Mouse (Mus musculus) MEL (cell line): ENCODE results near the gene Degs2. TPM values are rescaled to one million over a fixed set of nuclear protein-coding genes. Genes with fewer than 3 reads are reported as not detected.

Source experiments
- DNase-seq: peaks from one replicate; pipeline ENCODE4 v3.0.0; 2011; ENCODE audit warnings: low read depth, low spot score
- H3K27ac ChIP-seq: 2 replicates; pipeline ENCODE4 v1.5.1; 2012; ENCODE audit warnings: low read depth, mild to moderate bottlenecking, control low read depth, low read length, moderate library complexity; ENCODE audit not compliant: control insufficient read depth
- H3K27me3 ChIP-seq, 2 experiments: fragments of 150-350 bp in 1 of 2; sonication (generic) in 1 of 2; 2 replicates each; pipeline ENCODE4 v1.6.1; 2012; ENCODE audit warnings: low read length in 2 of 2, mild to moderate bottlenecking in 2 of 2, improper control_type of control experiment in 1 of 2, moderate library complexity in 1 of 2; ENCODE audit not compliant: insufficient read depth in 2 of 2, control insufficient read depth in 1 of 2
- H3K36me3 ChIP-seq, 2 experiments: 2 replicates each; pipeline ENCODE4 v1.6.1; 2012 to 2014; ENCODE audit warnings: low read length in 2 of 2, improper control_type of control experiment in 1 of 2, inconsistent platforms in 1 of 2, mild to moderate bottlenecking in 1 of 2; ENCODE audit not compliant: insufficient read depth in 2 of 2, control insufficient read depth in 1 of 2
- H3K4me1 ChIP-seq, 2 experiments: fragments of 150-350 bp in 1 of 2; sonication (generic) in 1 of 2; 2 replicates each; pipeline ENCODE4 v1.6.1; 2012; ENCODE audit warnings: low read length in 2 of 2, improper control_type of control experiment in 1 of 2, mild to moderate bottlenecking in 1 of 2; ENCODE audit not compliant: insufficient read depth in 2 of 2, control insufficient read depth in 1 of 2
- H3K4me3 ChIP-seq, 2 experiments: fragments of 150-350 bp in 1 of 2; sonication (generic) in 1 of 2; 2 replicates each; pipeline ENCODE4 v1.5.1; 2012; ENCODE audit warnings: low read depth in 2 of 2, low read length in 2 of 2, mild to moderate bottlenecking in 2 of 2, moderate library complexity in 2 of 2, control low read depth in 1 of 2, improper control_type of control experiment in 1 of 2; ENCODE audit not compliant: control insufficient read depth in 1 of 2, insufficient read depth in 1 of 2
- H3K79me2 ChIP-seq: 2 replicates; pipeline ENCODE4 v1.6.1; 2012; ENCODE audit warnings: mild to moderate bottlenecking, low read length, moderate library complexity; ENCODE audit not compliant: control insufficient read depth, poor library complexity, insufficient read depth
- H3K9ac ChIP-seq: 2 replicates; pipeline ENCODE4 v1.6.1; 2012; ENCODE audit warnings: low read depth, mild to moderate bottlenecking, control low read depth, low read length, moderate library complexity; ENCODE audit not compliant: control insufficient read depth, poor library complexity, severe bottlenecking
- H3K9me3 ChIP-seq: fragments of 150-350 bp; sonication (generic); replicated peaks from 2 replicates; pipeline ENCODE4 v1.6.1; 2012; ENCODE audit warnings: mild to moderate bottlenecking, low read length, improper control_type of control experiment, moderate library complexity; ENCODE audit not compliant: insufficient read depth
- BHLHE40 ChIP-seq: IDR thresholded peaks from 2 replicates; pipeline ENCODE4 v1.6.1; 2012; ENCODE audit warnings: low read depth, mild to moderate bottlenecking, inconsistent platforms, low read length, improper control_type of control experiment, borderline replicate concordance
- CHD1 ChIP-seq: IDR thresholded peaks from 2 replicates; pipeline ENCODE4 v1.6.1; 2012; ENCODE audit warnings: low read depth, mild to moderate bottlenecking, inconsistent platforms, low read length, improper control_type of control experiment
- CTCF ChIP-seq, 3 experiments: IDR thresholded peaks in 2 of 3; conservative IDR thresholded peaks in 1 of 3; 2 replicates each; pipeline ENCODE4 v1.5.1; 2011 to 2012; ENCODE audit warnings: low read length in 3 of 3, low read depth in 2 of 3, mild to moderate bottlenecking in 2 of 3, improper control_type of control experiment in 1 of 3, inconsistent platforms in 1 of 3, mixed read lengths in 1 of 3, moderate library complexity in 1 of 3; ENCODE audit not compliant: control insufficient read depth in 1 of 3, insufficient read depth in 1 of 3, poor library complexity in 1 of 3, severe bottlenecking in 1 of 3
- E2F4 ChIP-seq: IDR thresholded peaks from 2 replicates; pipeline ENCODE4 v1.6.1; 2011; ENCODE audit warnings: low read depth, low read length, improper control_type of control experiment, borderline replicate concordance
- ELF1 ChIP-seq: IDR thresholded peaks from 2 replicates; pipeline ENCODE4 v1.6.1; 2014; ENCODE audit warnings: low read depth, mild to moderate bottlenecking, inconsistent platforms, low read length, improper control_type of control experiment, moderate library complexity
- JUND ChIP-seq: IDR thresholded peaks from 2 replicates; pipeline ENCODE4 v1.6.1; 2011; ENCODE audit warnings: low read depth, mild to moderate bottlenecking, improper control_type of control experiment, low read length
- MAFK ChIP-seq: IDR thresholded peaks from 2 replicates; pipeline ENCODE4 v1.6.1; 2011; ENCODE audit warnings: low read depth, mild to moderate bottlenecking, low read length, improper control_type of control experiment, borderline replicate concordance
- MAX ChIP-seq: IDR thresholded peaks from 2 replicates; pipeline ENCODE4 v1.6.1; 2011; ENCODE audit warnings: low read length, improper control_type of control experiment
- MAZ ChIP-seq: IDR thresholded peaks from 2 replicates; pipeline ENCODE4 v1.6.1; 2012; ENCODE audit warnings: low read depth, mild to moderate bottlenecking, inconsistent platforms, low read length, improper control_type of control experiment
- MXI1 ChIP-seq: IDR thresholded peaks from 2 replicates; pipeline ENCODE4 v1.6.1; 2011; ENCODE audit warnings: mild to moderate bottlenecking, low read depth, low read length, improper control_type of control experiment
- MYB ChIP-seq: IDR thresholded peaks from 2 replicates; pipeline ENCODE4 v1.6.1; 2011; ENCODE audit warnings: mild to moderate bottlenecking, low read depth, low read length, improper control_type of control experiment
- NRF1 ChIP-seq: IDR thresholded peaks from 2 replicates; pipeline ENCODE4 v1.6.1; 2014; ENCODE audit warnings: low read depth, mild to moderate bottlenecking, inconsistent platforms, low read length, improper control_type of control experiment, moderate library complexity; ENCODE audit not compliant: poor library complexity, insufficient read depth, severe bottlenecking
- POLR2AphosphoS2 ChIP-seq: IDR thresholded peaks from 2 replicates; pipeline ENCODE4 v1.6.1; 2011; ENCODE audit warnings: low read length, improper control_type of control experiment
- POLR2AphosphoS5 ChIP-seq: IDR thresholded peaks from 2 replicates; pipeline ENCODE4 v1.6.1; 2012; ENCODE audit warnings: low read depth, borderline replicate concordance, mild to moderate bottlenecking, inconsistent platforms, low read length, moderate library complexity, mixed read lengths
- SIN3A ChIP-seq: IDR thresholded peaks from 2 replicates; pipeline ENCODE4 v1.6.1; 2012; ENCODE audit warnings: low read length, improper control_type of control experiment, inconsistent platforms
- TBP ChIP-seq: IDR thresholded peaks from 2 replicates; pipeline ENCODE4 v1.8.0; 2011; ENCODE audit warnings: low read depth, low read length, improper control_type of control experiment
- TCF12 ChIP-seq: IDR thresholded peaks from 2 replicates; pipeline ENCODE4 v1.6.1; 2014; ENCODE audit warnings: low read depth, mild to moderate bottlenecking, inconsistent platforms, low read length, improper control_type of control experiment, moderate library complexity
- UBTF ChIP-seq: IDR thresholded peaks from 2 replicates; pipeline ENCODE4 v1.6.1; 2012; ENCODE audit warnings: low read depth, mild to moderate bottlenecking, inconsistent platforms, low read length, improper control_type of control experiment, moderate library complexity, borderline replicate concordance; ENCODE audit not compliant: insufficient read depth
- USF1 ChIP-seq: IDR thresholded peaks from 2 replicates; pipeline ENCODE4 v1.6.1; 2014; ENCODE audit warnings: low read depth, mild to moderate bottlenecking, inconsistent platforms, low read length, improper control_type of control experiment, moderate library complexity
- USF2 ChIP-seq, 2 experiments: IDR thresholded peaks; 2 replicates each; pipeline ENCODE4 v1.6.1; 2011 to 2012; ENCODE audit warnings: improper control_type of control experiment in 2 of 2, low read length in 2 of 2, borderline replicate concordance in 1 of 2, inconsistent platforms in 1 of 2, low read depth in 1 of 2, mild to moderate bottlenecking in 1 of 2; ENCODE audit not compliant: insufficient read depth in 1 of 2
- ZNF384 ChIP-seq: IDR thresholded peaks from 2 replicates; pipeline ENCODE4 v1.6.1; 2012; ENCODE audit warnings: low read depth, mild to moderate bottlenecking, inconsistent platforms, low read length, improper control_type of control experiment
- polyA plus RNA-seq, 2 experiments: library from polyadenylated mRNA; stranded (reverse) in 1 of 2; unstranded in 1 of 2; fragments of >175 nt in 1 of 2; fragments of >200 nt in 1 of 2; gene quantifications; 2 replicates each; pipeline versions ENCODE4 v1.2.1 to v1.2.4; 2012; ENCODE audit warnings: low replicate concordance in 2 of 2, low read depth in 1 of 2; ENCODE audit not compliant: insufficient read length in 2 of 2, insufficient read depth in 1 of 2, missing spikeins in 1 of 2
- total RNA-seq: library from RNA; depleted of rRNA; stranded (reverse); fragments of 300-350 nt; gene quantifications from 2 replicates; pipeline ENCODE4 v1.2.3, GENCODE M21; 2012

The Degs2 gene
- total and polyA plus RNA-seq, 3 experiments, result not detected

GRCm38 (mm10) chr12:108701221-108701620 is 894 bp downstream of the Degs2 start:
- TF ChIP-seq MAFK, result no peak
- H3K27me3 ChIP-seq, result no peaks in the 10 kb centered on the region

GRCm38 (mm10) chr12:108700037-108700436 is 2.1 kb downstream of the Degs2 start:
- Histone ChIP-seq H3K9ac (no peak overlapping the region), H3K4me1 (no peaks in the 10 kb centered on the region), H3K27me3 (no peaks in the 10 kb centered on the region), H3K79me2 (no peaks in the 10 kb centered on the region), H3K9me3 (no peaks in the 10 kb centered on the region), H3K27ac (no peak overlapping the region), H3K4me3 (no peak overlapping the region), H3K36me3 (no peaks in the 10 kb centered on the region)
- DNase-seq, result no peak
- TF ChIP-seq TBP (no peak), USF2 (IDR thresholded peaks at IDR 0.05; ENCODE audit: borderline replicate concordance in 1 of 2, insufficient read depth in 1 of 2, low read depth in 1 of 2, low read length in 2 of 2) (no peak), POLR2AphosphoS2 (no peak), POLR2AphosphoS5 (no peak), CTCF (IDR thresholded peaks at IDR 0.05 in 2 of 3, conservative IDR thresholded peaks at IDR 0.05 in 1 of 3; ENCODE audit: control insufficient read depth in 1 of 3, insufficient read depth in 1 of 3, low read depth in 2 of 3, low read length in 3 of 3, poor library complexity in 1 of 3, severe bottlenecking in 1 of 3) (no peak), E2F4 (no peak), CHD1 (no peak), UBTF (no peak), MYB (no peak), USF1 (no peak), SIN3A (no peak)

More at GRCm38 (mm10) chr12:108701221-108701620, 894 bp downstream of the Degs2 start:
- H3K36me3 ChIP-seq, result no peaks in the 10 kb centered on the region
- H3K79me2 ChIP-seq, result no peaks in the 10 kb centered on the region
- H3K9me3 ChIP-seq, result no peaks in the 10 kb centered on the region
- H3K9ac ChIP-seq, result no peak overlapping the region
- H3K27ac ChIP-seq, result no peak overlapping the region
- DNase-seq, result no peak
- no peak overlapping the region for H3K4me3 ChIP-seq
- no peaks in the 10 kb centered on the region for H3K4me1 ChIP-seq

GRCm38 (mm10) chr12:108699576-108699975 is 2.5 kb downstream of the Degs2 start:
- TF ChIP-seq NRF1 (no peak), MAFK (no peak), ELF1 (no peak), BHLHE40 (no peak), MXI1 (no peak), JUND (no peak), ZNF384 (no peak), USF1 (no peak), MAX (no peak), MAZ (no peak), TCF12 (no peak)
- H3K27me3 ChIP-seq, result no peaks in the 10 kb centered on the region
- no peak for DNase-seq

More at GRCm38 (mm10) chr12:108699576-108699975, 2.5 kb downstream of the Degs2 start:
- no peak overlapping the region for H3K27ac ChIP-seq
- no peaks in the 10 kb centered on the region for H3K79me2 ChIP-seq
- no peak overlapping the region for H3K4me3 ChIP-seq
- no peaks in the 10 kb centered on the region for H3K36me3 ChIP-seq
- no peak overlapping the region for H3K9ac ChIP-seq
- H3K4me1 ChIP-seq, result no peaks in the 10 kb centered on the region
- no peaks in the 10 kb centered on the region for H3K9me3 ChIP-seq
